Mouse (Mus musculus): ENCODE measurements at regions not wholly inside any gene's neighbourhood (a gene's known extent, or its start where the extent isn't known, plus 50 kb on each side); places are given as distances from the start of the nearest gene placed in this dataset.

- dilution Hi-C loops (cut with MboI; ENCODE audit: extremely low pct_ligation_motif_present, extremely low pct_unique_long_range_greater_than_20kb, low sequenced_read_pairs) (no loop called here), in situ Hi-C loops (cut with MboI; ENCODE audit: low pct_ligation_motif_present, low pct_unique_long_range_greater_than_20kb, low sequenced_read_pairs) (no loop called here)
- H3K27me3 ChIP-seq (replicated peaks), result no peaks in the 10 kb centered on the region
- no peaks in the 10 kb centered on the region for H3K9me3 ChIP-seq (replicated peaks; ENCODE audit: low read length)
- TF ChIP-seq SIN3A (IDR thresholded peaks at IDR 0.05; ENCODE audit: low read length) (no peak), IRF4 (IDR thresholded peaks at IDR 0.05; ENCODE audit: low read depth, low read length) (no peak), EP300 (IDR thresholded peaks at IDR 0.05; ENCODE audit: low read length) (no peak), ZNF384 (IDR thresholded peaks at IDR 0.05; ENCODE audit: low read depth, low read length) (no peak), USF2 (conservative IDR thresholded peaks at IDR 0.05; ENCODE audit: low read depth, low read length) (no peak), ETS1 (conservative IDR thresholded peaks at IDR 0.05; ENCODE audit: low read depth, low read length) (no peak), ZC3H11A (IDR thresholded peaks at IDR 0.05; ENCODE audit: low read depth, low read length) (no peak), ELF1 (IDR thresholded peaks at IDR 0.05; ENCODE audit: low read depth, low read length) (no peak), JUND (conservative IDR thresholded peaks at IDR 0.05; ENCODE audit: low read depth, low read length) (no peak), ZMIZ1 (IDR thresholded peaks at IDR 0.05; ENCODE audit: low read depth, low read length) (no peak), MEF2A (IDR thresholded peaks at IDR 0.05; ENCODE audit: borderline replicate concordance, low read depth, low read length) (no peak), KAT2A (IDR thresholded peaks at IDR 0.05; ENCODE audit: insufficient replicate concordance, low read length) (no peak), CHD1 (IDR thresholded peaks at IDR 0.05; ENCODE audit: low read depth, low read length) (no peak), TCF12 (IDR thresholded peaks at IDR 0.05; ENCODE audit: low read depth, low read length) (no peak), POLR2A (IDR thresholded peaks at IDR 0.05; ENCODE audit: low read depth, low read length) (no peak), MAFK (IDR thresholded peaks at IDR 0.05; ENCODE audit: insufficient replicate concordance, low read length) (no peak), TBP (conservative IDR thresholded peaks at IDR 0.05; ENCODE audit: low read depth, low read length) (no peak), UBTF (IDR thresholded peaks at IDR 0.05; ENCODE audit: low read depth, low read length) (no peak), JUN (IDR thresholded peaks at IDR 0.05; ENCODE audit: insufficient read depth, low read depth, low read length) (no peak), MAZ (IDR thresholded peaks at IDR 0.05; ENCODE audit: low read depth, low read length) (no peak)
- no peak overlapping the region for H3K9ac ChIP-seq (ENCODE audit: insufficient read depth, low read depth)
- H3K79me2 ChIP-seq (replicated peaks; ENCODE audit: control insufficient read depth, extremely low read depth, insufficient read depth, poor library complexity, severe bottlenecking), result no peaks in the 10 kb centered on the region
- H3K27ac ChIP-seq (ENCODE audit: insufficient read depth, low read depth), result no peak overlapping the region
- no peaks in the 10 kb centered on the region for H3K36me3 ChIP-seq (replicated peaks in 1 of 2; ENCODE audit: control insufficient read depth in 1 of 2, insufficient read depth in 1 of 2, low read length in 1 of 2)
- H3K4me2 ChIP-seq (ENCODE audit: insufficient read depth, low read depth, poor library complexity, severe bottlenecking), result no peak overlapping the region
- H3K4me1 ChIP-seq (ENCODE audit: control insufficient read depth in 1 of 2, insufficient read depth in 2 of 2), result peaks cover 0 to 15% of the 10 kb centered on the region in 2 experiments; a peak in 2 of 4 replicates
- DNase-seq (ENCODE audit: extremely low read depth), result no peak
- no peak overlapping the region for H3K4me3 ChIP-seq (replicated peaks in 1 of 3; ENCODE audit: low read depth in 2 of 3, low read length in 2 of 3, poor library complexity in 1 of 3)
These were observed 102.8 kb downstream of the Ehf start for GRCm38 (mm10) chr2:103200313-103200712.

- H3K4me1 ChIP-seq (ENCODE audit: control insufficient read depth in 1 of 2, insufficient read depth in 2 of 2), result no peaks in the 10 kb centered on the region
- H3K27me3 ChIP-seq (replicated peaks), result no peaks in the 10 kb centered on the region
- no peaks in the 10 kb centered on the region for H3K9me3 ChIP-seq (replicated peaks; ENCODE audit: low read length)
- dilution Hi-C loops (cut with MboI; ENCODE audit: extremely low pct_ligation_motif_present, extremely low pct_unique_long_range_greater_than_20kb, low sequenced_read_pairs) (no loop called here), in situ Hi-C loops (cut with MboI; ENCODE audit: low pct_ligation_motif_present, low pct_unique_long_range_greater_than_20kb, low sequenced_read_pairs) (no loop called here)
- no peaks in the 10 kb centered on the region for H3K79me2 ChIP-seq (replicated peaks; ENCODE audit: control insufficient read depth, extremely low read depth, insufficient read depth, poor library complexity, severe bottlenecking)
- no peak overlapping the region for H3K4me3 ChIP-seq (replicated peaks in 1 of 3; ENCODE audit: low read depth in 2 of 3, low read length in 2 of 3, poor library complexity in 1 of 3)
- H3K9ac ChIP-seq (ENCODE audit: insufficient read depth, low read depth), result no peak overlapping the region
- no peak overlapping the region for H3K4me2 ChIP-seq (ENCODE audit: insufficient read depth, low read depth, poor library complexity, severe bottlenecking)
- H3K27ac ChIP-seq (ENCODE audit: insufficient read depth, low read depth), result no peak overlapping the region
- H3K36me3 ChIP-seq (replicated peaks in 1 of 2; ENCODE audit: control insufficient read depth in 1 of 2, insufficient read depth in 1 of 2, low read length in 1 of 2), result no peaks in the 10 kb centered on the region
- no peak for DNase-seq (ENCODE audit: extremely low read depth)
- TF ChIP-seq UBTF (IDR thresholded peaks at IDR 0.05; ENCODE audit: low read depth, low read length) (no peak), GABPA (IDR thresholded peaks at IDR 0.05; ENCODE audit: insufficient replicate concordance, low read depth, low read length) (no peak), USF2 (conservative IDR thresholded peaks at IDR 0.05; ENCODE audit: low read depth, low read length) (no peak), MAZ (IDR thresholded peaks at IDR 0.05; ENCODE audit: low read depth, low read length) (no peak), ETS1 (conservative IDR thresholded peaks at IDR 0.05; ENCODE audit: low read depth, low read length) (no peak), ZKSCAN1 (IDR thresholded peaks at IDR 0.05; ENCODE audit: borderline replicate concordance, low read depth, low read length) (no peak), JUND (conservative IDR thresholded peaks at IDR 0.05; ENCODE audit: low read depth, low read length) (no peak), HCFC1 (IDR thresholded peaks at IDR 0.05; ENCODE audit: low read depth, low read length) (no peak), E2F4 (IDR thresholded peaks at IDR 0.05; ENCODE audit: insufficient replicate concordance, low read depth, low read length) (no peak), CHD1 (IDR thresholded peaks at IDR 0.05; ENCODE audit: low read depth, low read length) (no peak), MAX (IDR thresholded peaks at IDR 0.05; ENCODE audit: low read length) (no peak), POLR2A (IDR thresholded peaks at IDR 0.05; ENCODE audit: low read depth, low read length) (no peak), MEF2A (IDR thresholded peaks at IDR 0.05; ENCODE audit: borderline replicate concordance, low read depth, low read length) (no peak), NRF1 (IDR thresholded peaks at IDR 0.05; ENCODE audit: low read depth, low read length) (no peak), CHD2 (IDR thresholded peaks at IDR 0.05; ENCODE audit: low read length) (no peak), SMC3 (IDR thresholded peaks at IDR 0.05; ENCODE audit: low read depth, low read length) (no peak), BHLHE40 (IDR thresholded peaks at IDR 0.05; ENCODE audit: low read depth, low read length) (no peak), TBP (conservative IDR thresholded peaks at IDR 0.05; ENCODE audit: low read depth, low read length) (no peak), KAT2A (IDR thresholded peaks at IDR 0.05; ENCODE audit: insufficient replicate concordance, low read length) (no peak)
These were observed 98.0 kb downstream of the Ehf start for GRCm38 (mm10) chr2:103205046-103205445.

All from CH12.LX (cell line).